Mouse (Mus musculus): ENCODE results near the gene Rgl1. TPM values are rescaled to one million over a fixed set of nuclear protein-coding genes. Genes with fewer than 3 reads are reported as not detected.
A peak's percentile ranks its signal among the peaks of the same experiment; 100 is the strongest.

Rgl1 gene
- polyA plus RNA-seq, 1 experiment from 2014 or later, result 36.3 TPM

GRCm38 (mm10) chr1:152711037-152711436, 55.1 kb downstream of the Rgl1 start:
- no peaks in the 10 kb centered on the region for H3K9me3 ChIP-seq (replicated peaks)
- H3K4me1 ChIP-seq, result peaks cover 11% of the 10 kb centered on the region; the same call in 1 of the 2 replicates
- 53% methylated on average over 4 of the region's 4 CpGs for WGBS
- no peaks in the 10 kb centered on the region; the same call in 1 of the 2 replicates for H3K27me3 ChIP-seq
- H3K36me3 ChIP-seq, result no peaks in the 10 kb centered on the region
- no peak for ATAC-seq (ENCODE audit: insufficient number of reproducible peaks, low FRiP score, low TSS enrichment, low read depth)
- no peak overlapping the region for H3K9ac ChIP-seq
- H3K4me3 ChIP-seq (replicated peaks), result no peak overlapping the region
- H3K4me2 ChIP-seq (replicated peaks), result no peak overlapping the region
- H3K27ac ChIP-seq (replicated peaks), result peak overlapping the region; percentile 19; the same call in 1 of the 2 replicates

- WGBS, result 79% methylated on average over 2 of the region's 2 CpGs
- Histone ChIP-seq H3K4me3 (replicated peaks) (no peak overlapping the region), H3K27ac (replicated peaks) (no peak overlapping the region), H3K4me1 (peaks cover 4% of the 10 kb centered on the region; the same call in 1 of the 2 replicates), H3K27me3 (no peaks in the 10 kb centered on the region; the same call in 1 of the 2 replicates), H3K36me3 (no peaks in the 10 kb centered on the region), H3K9me3 (replicated peaks) (no peaks in the 10 kb centered on the region), H3K4me2 (replicated peaks) (no peak overlapping the region), H3K9ac (no peak overlapping the region)
- no peak for ATAC-seq (ENCODE audit: insufficient number of reproducible peaks, low FRiP score, low TSS enrichment, low read depth)
Observed at GRCm38 (mm10) chr1:152707560-152707959, 58.6 kb downstream of the Rgl1 start.

- Histone ChIP-seq H3K4me1 (no peaks in the 10 kb centered on the region), H3K36me3 (no peaks in the 10 kb centered on the region)
- whole genome bisulfite sequencing, result 54% methylated on average over 6 of the region's 6 CpGs
Observed at GRCm38 (mm10) chr1:152703941-152704340, 62.2 kb downstream of the Rgl1 start.

GRCm38 (mm10) chr1:152702920-152703319, 63.2 kb downstream of the Rgl1 start:
- Histone ChIP-seq H3K27ac (replicated peaks) (no peak overlapping the region), H3K36me3 (no peaks in the 10 kb centered on the region), H3K9me3 (replicated peaks) (no peaks in the 10 kb centered on the region), H3K4me2 (replicated peaks) (no peak overlapping the region), H3K4me3 (replicated peaks) (no peak overlapping the region), H3K9ac (no peak overlapping the region), H3K27me3 (no peaks in the 10 kb centered on the region), H3K4me1 (no peaks in the 10 kb centered on the region)
- ATAC-seq (ENCODE audit: insufficient number of reproducible peaks, low FRiP score, low TSS enrichment, low read depth), result no peak
- 51% methylated on average over 6 of the region's 6 CpGs for WGBS

More at GRCm38 (mm10) chr1:152703941-152704340, 62.2 kb downstream of the Rgl1 start:
- Histone ChIP-seq H3K4me2 (replicated peaks) (no peak overlapping the region), H3K27me3 (no peaks in the 10 kb centered on the region), H3K9ac (no peak overlapping the region), H3K4me3 (replicated peaks) (no peak overlapping the region), H3K9me3 (replicated peaks) (no peaks in the 10 kb centered on the region), H3K27ac (replicated peaks) (no peak overlapping the region)
- no peak for ATAC-seq (ENCODE audit: insufficient number of reproducible peaks, low FRiP score, low TSS enrichment, low read depth)

GRCm38 (mm10) chr1:152701066-152701465, 65.1 kb downstream of the Rgl1 start:
- 58% methylated on average over 5 of the region's 5 CpGs for WGBS
- ATAC-seq (ENCODE audit: insufficient number of reproducible peaks, low FRiP score, low TSS enrichment, low read depth), result no peak

GRCm38 (mm10) chr1:152697341-152697740, 68.8 kb downstream of the Rgl1 start:
- H3K9me3 ChIP-seq (replicated peaks), result no peaks in the 10 kb centered on the region
- H3K9ac ChIP-seq, result no peak overlapping the region
- H3K27me3 ChIP-seq, result no peaks in the 10 kb centered on the region
- 55% methylated on average over 3 of the region's 3 CpGs for WGBS
- no peak overlapping the region for H3K4me3 ChIP-seq (replicated peaks)
- no peak overlapping the region for H3K27ac ChIP-seq (replicated peaks)
- no peak overlapping the region for H3K4me2 ChIP-seq (replicated peaks)
- no peaks in the 10 kb centered on the region for H3K4me1 ChIP-seq
- no peak for ATAC-seq (ENCODE audit: insufficient number of reproducible peaks, low FRiP score, low TSS enrichment, low read depth)
- no peaks in the 10 kb centered on the region for H3K36me3 ChIP-seq

More at GRCm38 (mm10) chr1:152701066-152701465, 65.1 kb downstream of the Rgl1 start:
- Histone ChIP-seq H3K27me3 (no peaks in the 10 kb centered on the region), H3K4me2 (replicated peaks) (no peak overlapping the region), H3K4me1 (no peaks in the 10 kb centered on the region), H3K9ac (no peak overlapping the region), H3K9me3 (replicated peaks) (no peaks in the 10 kb centered on the region), H3K27ac (replicated peaks) (no peak overlapping the region), H3K4me3 (replicated peaks) (no peak overlapping the region), H3K36me3 (no peaks in the 10 kb centered on the region)

GRCm38 (mm10) chr1:152695491-152695890, 70.7 kb downstream of the Rgl1 start:
- H3K4me2 ChIP-seq (replicated peaks), result no peak overlapping the region
- no peaks in the 10 kb centered on the region for H3K27me3 ChIP-seq
- no peaks in the 10 kb centered on the region for H3K9me3 ChIP-seq (replicated peaks)
- WGBS, result 42% methylated on average over 9 of the region's 9 CpGs
- no peak for ATAC-seq (ENCODE audit: insufficient number of reproducible peaks, low FRiP score, low TSS enrichment, low read depth)
- H3K36me3 ChIP-seq, result no peaks in the 10 kb centered on the region
- no peak overlapping the region for H3K27ac ChIP-seq (replicated peaks)
- H3K9ac ChIP-seq, result no peak overlapping the region
- H3K4me3 ChIP-seq (replicated peaks), result no peak overlapping the region
- H3K4me1 ChIP-seq, result no peaks in the 10 kb centered on the region

GRCm38 (mm10) chr1:152689968-152690367, 76.2 kb downstream of the Rgl1 start:
- Histone ChIP-seq H3K9me3 (replicated peaks) (no peaks in the 10 kb centered on the region), H3K27ac (replicated peaks) (no peak overlapping the region), H3K4me2 (replicated peaks) (no peak overlapping the region), H3K36me3 (no peaks in the 10 kb centered on the region), H3K4me3 (replicated peaks) (no peak overlapping the region), H3K4me1 (peaks cover 14% of the 10 kb centered on the region), H3K9ac (no peak overlapping the region), H3K27me3 (no peaks in the 10 kb centered on the region)
- no peak for ATAC-seq (ENCODE audit: insufficient number of reproducible peaks, low FRiP score, low TSS enrichment, low read depth)
- WGBS, result 79% methylated on average over 4 of the region's 4 CpGs

GRCm38 (mm10) chr1:152687733-152688181, 78.4 kb downstream of the Rgl1 start:
- 0 out of 2 replicates have a peak, but pooled peaks have one; percentile 3 for ATAC-seq (ENCODE audit: insufficient number of reproducible peaks, low FRiP score, low TSS enrichment, low read depth)
- peak overlapping the region; percentile 22; the same call in 1 of the 2 replicates for H3K4me2 ChIP-seq (replicated peaks)

GRCm38 (mm10) chr1:152687099-152687730, 78.9 kb downstream of the Rgl1 start:
- H3K9me3 ChIP-seq (replicated peaks), result no peaks in the 10 kb centered on the region
- no peaks in the 10 kb centered on the region for H3K36me3 ChIP-seq
- peak overlapping the region; percentile 22; the same call in 1 of the 2 replicates for H3K4me2 ChIP-seq (replicated peaks)
- peak; percentile 84 for ATAC-seq (ENCODE audit: insufficient number of reproducible peaks, low FRiP score, low TSS enrichment, low read depth)
- H3K4me3 ChIP-seq (replicated peaks), result no peak overlapping the region
- no peak overlapping the region for H3K9ac ChIP-seq
- H3K4me1 ChIP-seq, result peaks cover 14% of the 10 kb centered on the region
- 13% methylated on average over 6 of the region's 6 CpGs for WGBS
- H3K27me3 ChIP-seq, result no peaks in the 10 kb centered on the region
- H3K27ac ChIP-seq (replicated peaks), result peak overlapping the region; percentile 51; the same call in 1 of the 2 replicates

More at GRCm38 (mm10) chr1:152687733-152688181, 78.4 kb downstream of the Rgl1 start:
- Histone ChIP-seq H3K4me1 (peaks cover 14% of the 10 kb centered on the region), H3K27ac (replicated peaks) (peak overlapping the region; percentile 51; the same call in 1 of the 2 replicates), H3K36me3 (no peaks in the 10 kb centered on the region), H3K9ac (no peak overlapping the region), H3K27me3 (no peaks in the 10 kb centered on the region), H3K9me3 (replicated peaks) (no peaks in the 10 kb centered on the region), H3K4me3 (replicated peaks) (no peak overlapping the region)
- 24% methylated on average over 8 of the region's 8 CpGs for WGBS

- 72% methylated on average over 3 of the region's 3 CpGs for WGBS
- ATAC-seq (ENCODE audit: insufficient number of reproducible peaks, low FRiP score, low TSS enrichment, low read depth), result no peak
- H3K9ac ChIP-seq, result no peak overlapping the region
Observed at GRCm38 (mm10) chr1:152685531-152685930, 80.6 kb downstream of the Rgl1 start.

More at GRCm38 (mm10) chr1:152685531-152685930, 80.6 kb downstream of the Rgl1 start:
- no peak overlapping the region for H3K27ac ChIP-seq (replicated peaks)
- no peak overlapping the region for H3K4me2 ChIP-seq (replicated peaks)
- H3K36me3 ChIP-seq, result no peaks in the 10 kb centered on the region
- H3K4me3 ChIP-seq (replicated peaks), result no peak overlapping the region
- H3K9me3 ChIP-seq (replicated peaks), result no peaks in the 10 kb centered on the region
- H3K4me1 ChIP-seq, result peaks cover 14% of the 10 kb centered on the region
- H3K27me3 ChIP-seq, result no peaks in the 10 kb centered on the region

All from embryonic facial prominence, embryonic 15.5 days (tissue).